Mouse (Mus musculus) cerebellum, adult 2 months (tissue): ENCODE measurements around the gene Snf8.

Source experiments
- CTCF ChIP-seq: fragments of 200-500 bp; IDR thresholded peaks from 2 replicates; pipeline ENCODE4 v1.5.1; 2011; ENCODE audit warnings: low read depth, mild to moderate bottlenecking, control low read depth, low read length, moderate library complexity, borderline replicate concordance; ENCODE audit not compliant: insufficient read depth
- POLR2A ChIP-seq: fragments of 200-500 bp; IDR thresholded peaks from 2 replicates; pipeline ENCODE4 v1.6.1; 2011; ENCODE audit warnings: low read length, control low read depth, borderline replicate concordance; ENCODE audit not compliant: insufficient read depth

GRCm38 (mm10) chr11:96011982-96012381 is 22.7 kb upstream of the Snf8 start:
- TF ChIP-seq CTCF (no peak), POLR2A (no peak)
